Mouse (Mus musculus): Measurements from ENCODE around the gene Ctdnep1.

Ctdnep1 gene

GRCm38 (mm10) chr11:70028401-70029129 lies 47.6 kb downstream of the Ctdnep1 start:
- no peak for DNase-seq (ENCODE audit: low read depth, low spot score)

GRCm38 (mm10) chr11:70029130-70029801 lies 48.3 kb downstream of the Ctdnep1 start:
- DNase-seq (ENCODE audit: low read depth, low spot score) = peak; percentile 98

DNA sequence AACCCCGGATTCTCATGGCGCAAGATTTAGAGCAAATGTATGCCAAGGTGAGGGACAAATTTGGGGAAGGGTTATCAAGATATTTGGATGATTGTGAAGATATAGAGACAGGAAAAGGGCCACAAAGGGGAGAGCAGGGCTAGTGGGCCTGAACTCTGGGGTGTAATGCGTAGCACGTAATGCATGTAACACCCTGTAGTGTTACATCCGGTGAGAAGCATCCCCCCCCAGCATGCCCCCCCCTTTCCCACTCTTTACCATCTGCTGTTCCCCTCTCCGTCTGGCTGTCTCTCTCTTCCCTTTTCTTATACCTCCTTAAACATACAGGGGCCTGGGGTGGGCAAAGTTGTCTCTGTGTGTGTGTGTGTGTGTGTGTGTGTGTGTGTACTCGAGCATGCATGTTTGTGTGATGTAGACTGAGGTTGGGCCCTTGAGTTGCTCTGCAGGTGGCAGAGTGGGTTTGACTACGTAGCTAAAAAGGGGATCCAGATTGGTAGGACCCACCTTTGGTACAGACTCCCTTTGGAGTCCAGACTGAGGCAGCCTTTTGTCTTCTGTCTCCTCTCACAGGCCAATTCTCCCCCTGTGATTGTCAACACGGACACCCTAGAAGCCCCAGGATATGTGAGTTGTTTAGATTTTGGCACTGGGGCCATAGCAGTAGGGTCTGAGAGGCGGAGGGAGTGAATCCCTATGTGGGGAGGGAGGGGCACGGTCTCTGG lies 49.0 kb downstream of the Ctdnep1 start:
- no peak for DNase-seq (ENCODE audit: low read depth, low spot score)

GRCm38 (mm10) chr11:70030651-70031320 lies 49.8 kb downstream of the Ctdnep1 start:
- no peak for DNase-seq (ENCODE audit: low read depth, low spot score)

DNA sequence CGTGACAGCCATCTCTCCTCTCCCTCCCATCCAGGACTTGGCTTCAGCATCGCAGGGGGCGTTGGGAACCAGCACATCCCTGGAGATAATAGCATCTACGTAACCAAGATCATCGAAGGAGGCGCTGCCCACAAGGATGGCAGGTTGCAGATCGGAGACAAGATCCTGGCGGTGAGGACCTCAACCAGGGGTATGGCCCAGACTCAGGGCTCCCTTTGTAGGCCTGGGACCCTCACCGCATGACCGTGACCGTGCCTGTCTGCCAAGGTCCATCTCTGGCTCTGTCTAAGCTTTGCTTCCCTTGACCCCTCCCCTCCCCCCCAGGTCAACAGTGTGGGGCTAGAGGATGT lies 50.3 kb downstream of the Ctdnep1 start:
- no peak for DNase-seq (ENCODE audit: low read depth, low spot score)

GRCm38 (mm10) chr11:70038174-70038573 lies 57.2 kb downstream of the Ctdnep1 start:
- no peak for DNase-seq (ENCODE audit: low read depth, low spot score)

- DNase-seq (ENCODE audit: low read depth, low spot score) = no peak
Observed at GRCm38 (mm10) chr11:70039631-70040030, 58.7 kb downstream of the Ctdnep1 start.

- no peak for DNase-seq (ENCODE audit: low read depth, low spot score)
Observed at GRCm38 (mm10) chr11:70040184-70040583, 59.2 kb downstream of the Ctdnep1 start.

Data from WW6 (cell line).